Mouse (Mus musculus): ENCODE data around the gene Exosc1. TPM values are rescaled to one million over a fixed set of nuclear protein-coding genes. Genes with fewer than 3 reads are reported as not detected.

The Exosc1 gene
- total RNA-seq, 2 experiments from 2014 or later: 30.8 to 36.8 TPM

DNA sequence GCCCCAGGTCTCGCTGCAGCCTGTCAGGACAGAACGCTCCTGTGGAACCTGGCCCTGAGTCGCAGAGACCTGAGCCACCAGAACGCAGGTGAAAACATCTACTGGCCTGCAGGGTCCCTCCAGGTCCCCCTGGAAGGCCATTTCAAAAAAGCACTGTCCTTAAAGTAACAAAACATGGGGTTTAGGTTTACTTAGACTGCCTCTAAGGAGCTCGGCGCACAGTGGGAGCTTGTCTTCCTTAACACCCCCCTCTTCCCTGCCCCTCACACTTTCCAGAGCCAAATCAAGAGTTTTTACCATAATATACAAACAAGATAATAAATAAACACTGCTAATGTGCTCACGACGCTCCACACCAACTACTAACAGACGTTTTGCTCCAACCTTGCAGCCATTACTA, 49.3 kb downstream of the Exosc1 start:
- DNase-seq: no peak
- intact Hi-C loops (cut with DNase I): no loop called here

DNA sequence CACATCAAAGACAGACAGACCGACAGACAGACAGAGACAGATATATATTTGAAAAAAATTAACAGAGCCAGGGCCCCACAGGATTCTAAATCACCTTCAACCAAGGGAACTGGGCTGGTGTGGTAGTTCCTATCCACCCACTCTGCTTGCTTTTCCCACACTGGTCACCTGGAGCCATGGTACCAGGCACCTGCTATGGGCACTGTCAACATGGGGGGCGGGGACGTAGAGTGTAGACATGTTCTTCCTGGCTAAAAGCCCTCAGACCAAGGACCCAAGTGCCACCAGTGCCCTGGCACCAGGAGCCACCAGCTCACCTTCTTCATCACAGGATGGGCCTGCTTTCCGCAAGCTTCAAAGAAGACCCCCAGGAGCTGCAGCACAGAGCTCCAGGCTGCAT, 51.4 kb downstream of the Exosc1 start:
- intact Hi-C loops (cut with DNase I): no loop called here
- DNase-seq: no peak

DNA sequence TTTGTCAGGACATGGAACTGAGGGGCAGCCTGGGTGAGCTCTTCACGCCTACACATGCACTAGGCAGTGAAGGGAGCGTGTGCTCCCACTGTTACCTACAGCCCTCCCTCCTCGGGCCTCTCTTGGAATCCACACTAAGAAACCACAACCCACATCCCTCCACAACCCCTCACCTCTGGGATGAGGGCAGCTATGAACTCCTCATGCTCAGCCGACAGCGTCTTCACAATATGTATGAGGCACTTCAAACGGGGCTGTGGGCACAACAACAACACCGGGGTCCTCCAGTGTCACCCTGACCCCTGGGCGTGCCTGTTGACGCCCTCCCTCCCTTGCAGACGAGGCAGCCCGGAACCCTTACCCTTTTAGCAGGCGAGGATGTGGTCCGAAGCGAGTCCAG, 58.9 kb downstream of the Exosc1 start:
- intact Hi-C loops (cut with DNase I): no loop called here
- DNase-seq: no peak

Other genes with a start within 250 kb of the Exosc1 start
- gene Slit1, start 189.8 kb downstream of the Exosc1 start, total RNA-seq (2021): 10 to 100 TPM; 56.8 to 70.8 TPM
- 1 to 10 TPM; 4.2 to 4.3 TPM for gene Arhgap19, start 131.4 kb downstream of the Exosc1 start, total RNA-seq (2021)
- gene Frat1, start 103.5 kb downstream of the Exosc1 start, total RNA-seq (2021): 10 to 100 TPM; 20.4 to 21.7 TPM
- gene Frat2, start 85.3 kb downstream of the Exosc1 start, total RNA-seq (2021): 10 to 100 TPM; 13.3 to 14.1 TPM
- 10 to 100 TPM; 33.0 to 33.5 TPM for gene Rrp12, start 37.2 kb downstream of the Exosc1 start, total RNA-seq (2021)
- 100 to 1,000 TPM; 288 to 313 TPM for gene Pgam1, start 21.5 kb downstream of the Exosc1 start, total RNA-seq (2021)
- 10 to 100 TPM; 67.6 to 72.9 TPM for gene Zdhhc16, start 57 bp upstream of the Exosc1 start, total RNA-seq (2021)
- 10 to 100 TPM; 38.4 to 51.1 TPM for gene Mms19, start 47.7 kb upstream of the Exosc1 start, total RNA-seq (2021)
- 10 to 100 TPM; 12.7 to 13.5 TPM for gene Ubtd1, start 48.3 kb upstream of the Exosc1 start, total RNA-seq (2021)
- not detected for gene Ankrd2, start 102.6 kb upstream of the Exosc1 start, total RNA-seq (2021)
- 10 to 100 TPM in 1 of 2 experiments, 1 to 10 TPM in 1; 9.0 to 10.2 TPM for gene Hoga1, start 112.2 kb upstream of the Exosc1 start, total RNA-seq (2021)
- gene 4933411K16Rik, start 118.8 kb upstream of the Exosc1 start, total RNA-seq (2021): 1 to 10 TPM; 2.2 to 2.6 TPM
- gene Morn4, start 152.9 kb upstream of the Exosc1 start, total RNA-seq (2021): 100 to 1,000 TPM; 108 to 113 TPM
- 10 to 100 TPM; 39.5 TPM for gene Pi4k2a, start 157.0 kb upstream of the Exosc1 start, total RNA-seq (2021)
- 1 to 10 TPM; 7.4 to 8.5 TPM for gene Avpi1, start 195.6 kb upstream of the Exosc1 start, total RNA-seq (2021)
- 10 to 100 TPM; 12.5 to 14.7 TPM for gene Marveld1, start 214.0 kb upstream of the Exosc1 start, total RNA-seq (2021)
- 10 to 100 TPM; 94.5 to 96.4 TPM for gene Zfyve27, start 230.5 kb upstream of the Exosc1 start, total RNA-seq (2021)